In the genomic region with DNA sequence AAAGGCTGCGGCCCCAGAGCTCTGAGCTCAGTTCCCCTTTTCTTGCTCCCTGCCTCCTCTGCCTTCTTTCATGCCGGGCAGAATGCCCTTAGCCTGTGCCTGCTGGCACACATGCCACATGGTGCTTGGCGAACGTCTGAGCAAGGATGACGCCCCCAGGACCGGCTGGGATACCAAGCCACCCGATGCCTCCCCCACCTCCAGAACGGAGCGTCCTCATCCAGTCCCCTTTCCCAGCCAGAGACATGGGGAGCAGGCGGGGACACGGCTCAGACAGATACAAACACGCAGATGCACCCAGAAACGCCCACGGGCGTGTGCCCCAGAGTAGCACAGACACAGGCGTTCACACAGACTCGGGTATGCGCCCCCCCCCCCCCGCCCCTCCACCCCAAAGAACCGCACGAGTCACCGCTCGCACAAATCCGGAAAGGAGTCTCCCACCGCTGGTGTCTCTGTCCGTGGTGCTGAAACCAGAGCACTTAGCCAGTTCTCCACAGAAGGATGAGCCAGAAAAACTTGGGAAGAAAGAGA, we compare ENCODE assay signal across 8 mouse cellular contexts. TPM values are rescaled to one million over a fixed set of nuclear protein-coding genes. Genes with fewer than 3 reads are reported as not detected.
DNase-seq lines count a peak whose midpoint lies in the region; ATAC-seq and TF ChIP-seq lines count a peak whose summit lies in the region.

No protein-coding gene starts in this region.

- DNase-seq in adrenal gland, adult (ENCODE audit: inconsistent age in 2 of 2, low spot score in 1 of 2), result peak; percentile 45 to 81
- no peak for DNase-seq in adrenal gland, adult 8-10 months
- DNase-seq in ES-E14 (ENCODE audit: low read depth, low spot score), result no peak
- peak; percentile 80 to 81 for DNase-seq in cerebellum, postnatal 14 days
- peak; percentile 90 for DNase-seq in kidney, postnatal 4 days
- DNase-seq in mesoderm, embryonic 11.5 days (ENCODE audit: low read depth, low spot score), result peak; percentile 87
- DNase-seq in testis, postnatal 14 days (ENCODE audit: low spot score), result peak; percentile 39

- H3K4me3 ChIP-seq in ES-E14 (ENCODE audit: insufficient read depth in 1 of 2, low read depth in 1 of 2, low read length in 2 of 2, poor library complexity in 1 of 2, severe bottlenecking in 1 of 2), result peak overlapping the region; percentile 34 to 49; a peak in 2 of 4 replicates

- no peak overlapping the region for H3K27ac ChIP-seq in ES-E14 (ENCODE audit: insufficient read depth, low read depth, low read length, poor library complexity, severe bottlenecking)

- no peaks in the 10 kb centered on the region for H3K36me3 ChIP-seq in ES-E14 (ENCODE audit: control insufficient read depth, insufficient read depth, low read length, poor library complexity, severe bottlenecking)

- in situ Hi-C loops in ES-E14 (cut with MboI; ENCODE audit: low sequenced_read_pairs in 2 of 2, unreplicated experiment in 2 of 2), result no loop called here

- H3K4me1 ChIP-seq in ES-E14 (ENCODE audit: control insufficient read depth in 2 of 2, insufficient read depth in 2 of 2, low read length in 2 of 2, poor library complexity in 1 of 2), result peaks cover 0 to 2% of the 10 kb centered on the region in 2 experiments; a peak in 1 of 4 replicates

- peak; percentile 71 for ATAC-seq in granulocyte monocyte progenitor cell, adult 5-6 weeks (replicated peaks; ENCODE audit: poor library complexity, severe bottlenecking)

- no peak overlapping the region for H3K9ac ChIP-seq in ES-E14 (ENCODE audit: insufficient read depth, low read depth, low read length, poor library complexity, severe bottlenecking)

- H3K9me3 ChIP-seq in ES-E14 (ENCODE audit: control insufficient read depth, insufficient read depth, low read depth, low read length), result no peaks in the 10 kb centered on the region

TF ChIP-seq in ES-E14, 5 proteins besides CTCF, POLR2A, EP300 and RAD21:
- no peak for TF ChIP-seq HCFC1 (IDR thresholded peaks at IDR 0.05; ENCODE audit: borderline replicate concordance, insufficient read depth, low read length)
- TF ChIP-seq MAFK (IDR thresholded peaks at IDR 0.05; ENCODE audit: insufficient read depth, low read depth, low read length), result no peak
- TF ChIP-seq ZC3H11A (IDR thresholded peaks at IDR 0.05; ENCODE audit: borderline replicate concordance, low read depth, low read length), result no peak
- no peak for TF ChIP-seq ZNF384 (IDR thresholded peaks at IDR 0.05; ENCODE audit: low read depth, low read length)
- no peak for TF ChIP-seq CHD2 (IDR thresholded peaks at IDR 0.05; ENCODE audit: low read depth, low read length)

RNA-seq across cellular contexts. Expression of a gene that starts 15.6 kb away (rescaled TPM):
- not detected for total RNA-seq in adrenal gland, adult 8-10 months (2022)
- total RNA-seq in ES-E14 (2012; rRNA removed), result not detected in 2 replicates
- total RNA-seq in granulocyte monocyte progenitor cell, adult 5-6 weeks (2014; fragmentation: Nextera tagmentation), result not detected in 2 replicates
- not detected in 2 replicates for total RNA-seq in granulocyte monocyte progenitor cell, adult 5-6 weeks (2017)

RNA-seq across cellular contexts. Expression of a gene that starts 34.3 kb away (rescaled TPM):
- under 1 TPM in 3 of 4 experiments, not detected in 1; 0.20 to 0.73 (median 0.56) TPM for total RNA-seq in adrenal gland, adult 8-10 months (2022)
- 0.22 and 0.79 TPM in 2 replicates for total RNA-seq in ES-E14 (2012; rRNA removed)
- not detected in 2 replicates for total RNA-seq in granulocyte monocyte progenitor cell, adult 5-6 weeks (2014; fragmentation: Nextera tagmentation)
- total RNA-seq in granulocyte monocyte progenitor cell, adult 5-6 weeks (2017), result not detected in 2 replicates

RNA-seq across cellular contexts. Expression of a gene that starts 44.3 kb away (rescaled TPM):
- 10 to 100 TPM; 22.4 to 33.9 (median 29.1) TPM for total RNA-seq in adrenal gland, adult 8-10 months (2022)
- total RNA-seq in ES-E14 (2012; rRNA removed), result 40.2 and 59.8 TPM in 2 replicates
- 18.4 and 24.9 TPM in 2 replicates for total RNA-seq in granulocyte monocyte progenitor cell, adult 5-6 weeks (2014; fragmentation: Nextera tagmentation)
- total RNA-seq in granulocyte monocyte progenitor cell, adult 5-6 weeks (2017), result 18.2 and 27.8 TPM in 2 replicates

Comparison
In these comparisons a context has a peak if more than half of its experiments do, and no peak if none do; other contexts are left out.
1. DNase-seq: peak in adrenal gland, adult (2 of 2), cerebellum, postnatal 14 days (2 of 2), kidney, postnatal 4 days (2 of 2), mesoderm, embryonic 11.5 days (single experiment) and testis, postnatal 14 days (single experiment); none in adrenal gland, adult 8-10 months (single experiment) and ES-E14 (single experiment).